Mouse (Mus musculus): ENCODE measurements around the gene Alpl.

DNA sequence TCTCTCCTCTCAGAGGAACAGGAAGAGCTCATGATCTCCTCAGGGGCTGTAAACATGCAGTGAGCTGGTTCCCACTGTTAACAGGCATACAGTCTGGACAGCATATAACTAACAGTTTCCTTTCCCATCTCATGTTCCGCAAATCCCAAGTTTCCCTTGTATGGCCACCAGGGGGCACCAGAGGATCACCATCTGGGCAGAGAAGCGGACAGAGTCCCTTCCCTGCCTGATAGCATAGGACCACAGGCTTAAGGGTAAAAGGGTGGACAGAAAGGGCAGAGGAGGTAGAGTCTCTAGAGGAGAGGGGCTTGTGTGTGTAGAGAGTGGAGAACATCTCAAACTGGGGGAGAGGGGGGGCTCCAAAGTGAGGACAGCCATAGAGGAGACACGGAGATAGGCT, 66.0 kb downstream of the Alpl start:
- TF ChIP-seq CTCF (IDR thresholded peaks at IDR 0.05): peak; percentile 99
- no peak for TF ChIP-seq EP300 (IDR thresholded peaks at IDR 0.05)
